Mouse (Mus musculus) thymus, adult 2 months (tissue): ENCODE measurements at regions not wholly inside any gene's neighbourhood (a gene's known extent, or its start where the extent isn't known, plus 50 kb on each side); places are given as distances from the start of the nearest gene placed in this dataset.

Source experiments
- DNase-seq: peaks from one replicate; pipeline ENCODE4 v3.0.0; 2021
- H3K27ac ChIP-seq: fragments of 200-500 bp; 2 replicates; pipeline ENCODE4 v1.5.1; 2012; ENCODE audit warnings: low read length, control low read depth; ENCODE audit not compliant: control insufficient read depth, insufficient read depth
- H3K27me3 ChIP-seq: fragments of 200-500 bp; 2 replicates; pipeline ENCODE4 v1.6.1; 2012; ENCODE audit warnings: mild to moderate bottlenecking, low read length, moderate library complexity, mixed read lengths; ENCODE audit not compliant: control insufficient read depth, insufficient read depth
- H3K36me3 ChIP-seq: fragments of 200-500 bp; 2 replicates; pipeline ENCODE4 v1.6.1; 2012; ENCODE audit warnings: mild to moderate bottlenecking, low read length, moderate library complexity; ENCODE audit not compliant: control insufficient read depth, insufficient read depth
- H3K4me1 ChIP-seq: fragments of 200-500 bp; replicated peaks from 2 replicates; pipeline ENCODE4 v1.6.1; 2012; ENCODE audit warnings: low read length; ENCODE audit not compliant: control insufficient read depth, insufficient read depth
- H3K4me3 ChIP-seq: fragments of 200-500 bp; 2 replicates; pipeline ENCODE4 v1.5.1; 2012; ENCODE audit warnings: mild to moderate bottlenecking, low read length, control low read depth, moderate library complexity; ENCODE audit not compliant: control insufficient read depth, insufficient read depth
- CTCF ChIP-seq: fragments of 200-500 bp; IDR thresholded peaks from 2 replicates; pipeline ENCODE4 v1.5.1; 2012; ENCODE audit warnings: mild to moderate bottlenecking, control low read depth, low read length, moderate library complexity, borderline replicate concordance; ENCODE audit not compliant: control insufficient read depth, poor library complexity, insufficient read depth; ENCODE audit errors: extremely low read depth
- POLR2A ChIP-seq: fragments of 200-500 bp; IDR thresholded peaks from 2 replicates; pipeline ENCODE4 v1.6.1; 2012; ENCODE audit warnings: mild to moderate bottlenecking, low read length, control low read depth, moderate library complexity; ENCODE audit not compliant: control insufficient read depth, poor library complexity, insufficient read depth; ENCODE audit errors: extremely low read depth
- WGBS: fragments of 180-500 bp; shearing (Covaris S2); methylation state at CpG from one replicate; pipeline ENCODE4 v1.1.7; 2018; 5-methylcytosine and 5-hydroxymethylcytosine counted together

DNA sequence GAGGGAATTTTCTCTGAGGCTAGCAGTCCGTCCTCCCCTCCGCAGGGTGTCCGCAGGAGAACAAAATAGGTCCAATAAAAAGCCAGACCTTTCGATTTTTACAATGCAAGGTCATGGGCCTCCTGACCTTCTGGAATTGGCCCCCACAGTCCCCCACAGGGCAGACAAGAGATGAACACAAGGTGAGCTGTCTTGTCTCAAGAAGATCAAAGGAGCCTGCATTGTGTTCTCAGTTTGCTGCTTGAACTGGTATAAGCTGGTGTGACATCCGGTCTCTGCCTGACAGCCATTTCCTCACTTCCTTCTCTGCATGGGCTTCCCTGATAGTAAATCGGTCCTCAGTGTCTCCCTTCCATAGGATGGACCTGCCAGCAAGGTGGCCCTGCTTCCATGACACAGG lies 425.5 kb downstream of the Cd83 start:
- Histone ChIP-seq H3K27ac (peak overlapping the region; percentile 60; the same call in 1 of the 2 replicates), H3K36me3 (no peaks in the 10 kb centered on the region), H3K4me1 (peaks cover 23% of the 10 kb centered on the region), H3K4me3 (no peak overlapping the region), H3K27me3 (no peaks in the 10 kb centered on the region)
- peak; percentile 20 for DNase-seq
- TF ChIP-seq CTCF (no peak), POLR2A (no peak)
- WGBS = 74% methylated on average over 6 of the region's 6 CpGs

DNA sequence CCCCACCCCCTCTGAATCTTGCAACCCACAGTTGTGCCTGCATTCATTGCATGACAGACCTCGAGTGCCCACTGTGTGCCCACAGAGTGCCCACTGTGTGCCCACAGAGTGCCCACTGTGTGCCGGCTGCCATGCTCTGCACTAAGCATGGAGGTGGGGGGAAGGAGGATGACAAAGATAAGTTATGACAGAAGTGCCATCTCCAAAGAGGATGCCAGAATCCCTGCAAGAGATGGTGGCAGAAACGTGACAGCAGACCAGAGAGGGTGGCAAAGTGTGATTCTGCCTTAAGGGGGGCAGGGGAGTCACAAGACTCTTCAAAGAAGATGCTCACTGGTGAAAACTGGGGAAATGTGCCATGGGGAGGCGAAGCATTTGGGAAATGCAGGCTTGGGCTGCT lies 427.8 kb downstream of the Cd83 start:
- Histone ChIP-seq H3K27ac (no peak overlapping the region), H3K27me3 (no peaks in the 10 kb centered on the region), H3K36me3 (no peaks in the 10 kb centered on the region), H3K4me3 (no peak overlapping the region), H3K4me1 (peaks cover 12% of the 10 kb centered on the region)
- no peak for DNase-seq
- WGBS = 90% methylated on average over 4 of the region's 4 CpGs
- TF ChIP-seq CTCF (no peak), POLR2A (no peak)

DNA sequence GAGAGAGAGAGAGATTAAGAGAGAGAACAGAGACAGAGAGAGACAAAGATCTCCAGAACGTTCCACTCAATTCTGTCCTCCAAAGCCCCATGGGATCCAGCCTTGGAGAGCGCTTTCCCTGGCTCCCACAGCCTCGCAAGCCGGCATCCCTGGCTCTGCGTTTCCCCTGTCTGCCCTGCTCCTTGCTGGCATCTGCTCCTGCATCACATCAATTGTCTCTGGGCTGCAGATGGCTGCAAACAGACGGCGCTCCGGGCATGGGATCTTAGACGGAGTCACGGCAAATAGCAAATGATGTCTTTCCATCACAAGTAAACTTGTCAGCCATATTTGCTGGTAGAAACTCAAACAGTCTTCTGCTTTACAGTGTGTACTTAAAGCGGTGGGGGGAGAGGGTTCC lies 428.4 kb downstream of the Cd83 start:
- WGBS = 90% methylated on average over 11 of the region's 11 CpGs
- TF ChIP-seq POLR2A = no peak
- no peak for TF ChIP-seq CTCF
- Histone ChIP-seq H3K4me3 (no peak overlapping the region), H3K27ac (no peak overlapping the region), H3K4me1 (peaks cover 8% of the 10 kb centered on the region), H3K36me3 (no peaks in the 10 kb centered on the region), H3K27me3 (no peaks in the 10 kb centered on the region)
- DNase-seq = no peak

DNA sequence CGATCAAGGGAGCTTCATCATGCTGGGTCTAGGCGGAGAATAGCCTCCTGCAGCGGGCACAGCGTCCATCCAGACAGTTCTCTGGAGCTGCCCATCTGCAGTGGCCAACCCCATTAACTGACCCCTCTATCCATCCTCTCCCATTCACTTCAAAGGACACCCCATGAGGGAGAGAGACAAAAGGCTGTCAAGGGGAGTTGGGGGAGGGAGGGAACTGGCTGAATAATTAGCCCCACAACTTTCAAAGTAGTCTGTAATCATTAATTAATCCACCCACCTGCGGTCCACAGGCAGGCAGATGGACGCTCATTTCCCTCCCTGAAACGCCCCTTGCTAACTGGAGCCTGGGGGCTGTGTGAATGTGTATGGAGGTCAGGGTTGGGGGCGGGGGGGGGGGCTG lies 433.7 kb downstream of the Cd83 start:
- H3K27ac ChIP-seq = no peak overlapping the region
- WGBS = 94% methylated on average over 8 of the region's 8 CpGs
- peaks cover 7% of the 10 kb centered on the region for H3K4me1 ChIP-seq
- no peak for DNase-seq
- H3K36me3 ChIP-seq = no peaks in the 10 kb centered on the region
- H3K27me3 ChIP-seq = no peaks in the 10 kb centered on the region
- H3K4me3 ChIP-seq = no peak overlapping the region
- no peak for TF ChIP-seq CTCF
- TF ChIP-seq POLR2A = no peak

DNA sequence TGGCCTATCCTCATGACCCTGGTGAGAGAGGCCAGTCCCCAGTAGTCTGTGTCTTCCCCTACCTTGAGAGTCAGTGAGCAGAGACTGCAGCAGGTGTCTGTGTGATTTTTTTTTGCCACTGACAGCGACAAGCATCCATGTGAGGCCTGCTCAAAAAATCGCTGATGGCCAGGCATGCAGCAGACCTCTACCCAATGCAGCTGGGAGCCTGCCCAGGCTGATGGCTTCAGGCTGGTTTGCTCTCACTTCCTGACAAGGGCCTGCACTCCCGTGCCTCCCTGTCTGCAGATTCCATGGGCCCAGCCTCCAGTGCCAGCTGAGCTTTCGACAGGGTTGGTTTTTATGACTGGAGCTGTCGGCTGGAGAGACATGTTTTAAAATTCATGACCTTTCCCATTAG lies 437.1 kb downstream of the Cd83 start:
- no peak overlapping the region for H3K27ac ChIP-seq
- no peak for DNase-seq
- WGBS = 82% methylated on average over 5 of the region's 5 CpGs

DNA sequence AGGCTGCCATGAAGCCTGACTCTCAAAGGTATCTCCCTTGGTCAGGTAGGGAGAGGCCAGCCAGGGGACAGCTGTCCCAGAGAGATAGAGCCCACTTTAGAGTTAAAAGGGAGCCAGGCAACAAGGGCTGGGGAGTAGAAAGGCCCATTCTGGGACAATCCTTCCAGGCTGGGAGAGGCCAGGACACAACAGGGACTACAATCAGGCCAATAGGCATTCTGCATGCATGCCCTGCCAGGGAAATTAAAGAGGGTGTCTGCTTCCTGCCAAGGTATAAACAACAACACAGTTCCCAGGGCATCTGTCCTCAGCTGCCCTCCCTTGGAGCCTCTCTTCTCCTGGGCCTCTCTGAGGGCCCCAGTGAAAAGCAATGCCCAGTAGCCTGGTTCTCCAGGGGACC lies 437.8 kb downstream of the Cd83 start:
- H3K4me3 ChIP-seq = no peak overlapping the region
- H3K4me1 ChIP-seq = peaks cover 7% of the 10 kb centered on the region
- H3K27ac ChIP-seq = no peak overlapping the region
- no peaks in the 10 kb centered on the region for H3K27me3 ChIP-seq
- H3K36me3 ChIP-seq = no peaks in the 10 kb centered on the region
- no peak for DNase-seq
- no peak for TF ChIP-seq CTCF
- no peak for TF ChIP-seq POLR2A

More for the DNA sequence above, 437.1 kb downstream of the Cd83 start:
- no peaks in the 10 kb centered on the region for H3K27me3 ChIP-seq
- peaks cover 7% of the 10 kb centered on the region for H3K4me1 ChIP-seq
- no peak for TF ChIP-seq POLR2A
- no peak for TF ChIP-seq CTCF
- no peaks in the 10 kb centered on the region for H3K36me3 ChIP-seq
- H3K4me3 ChIP-seq = no peak overlapping the region

DNA sequence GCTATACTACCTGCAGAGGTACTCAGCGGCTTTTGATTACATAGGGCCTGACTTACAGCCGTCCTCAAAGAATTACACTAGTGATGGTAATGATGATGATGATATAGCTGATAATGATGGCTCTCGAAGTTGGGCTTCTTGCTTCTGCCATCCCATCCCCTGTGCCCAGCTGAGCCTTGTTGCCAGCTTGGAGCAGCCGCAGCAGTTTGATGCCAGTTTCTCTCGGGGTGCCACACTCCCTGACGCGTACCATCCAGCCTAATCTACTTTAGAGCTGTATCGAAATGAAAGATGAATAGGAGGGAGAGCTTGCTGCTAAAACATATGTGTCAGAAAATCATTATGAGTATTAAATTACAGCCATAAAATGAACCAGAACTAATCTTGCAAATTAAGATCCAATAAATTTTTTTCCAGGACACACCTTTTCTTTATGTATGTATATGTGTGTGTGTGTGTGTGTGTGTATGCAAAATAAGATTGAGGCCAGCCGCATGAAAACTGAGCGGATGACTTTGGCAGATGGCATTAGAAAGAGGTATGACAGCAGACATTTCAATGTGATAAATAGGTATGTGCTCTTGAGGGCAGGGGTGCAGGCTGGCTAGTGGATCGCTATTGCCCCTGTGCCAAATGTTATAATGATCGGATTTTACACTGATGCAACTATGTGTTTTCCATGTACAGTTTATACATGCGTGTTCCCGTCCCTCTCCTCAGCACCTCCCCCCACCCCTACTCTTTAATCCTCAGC lies 443.3 kb downstream of the Cd83 start:
- DNase-seq = no peak
- Histone ChIP-seq H3K27ac (no peak overlapping the region), H3K4me1 (no peaks in the 10 kb centered on the region), H3K36me3 (no peaks in the 10 kb centered on the region), H3K4me3 (no peak overlapping the region), H3K27me3 (no peaks in the 10 kb centered on the region)
- WGBS = 97% methylated on average over 14 of the region's 14 CpGs
- TF ChIP-seq CTCF (no peak), POLR2A (no peak)
